In genomic region chr10:128657844-128658243, GRCm38 (mm10) we compare ENCODE assay signal across 28 mouse cellular contexts. TPM values are rescaled to one million over a fixed set of nuclear protein-coding genes. Genes with fewer than 3 reads are reported as not detected.
DNase-seq lines count a peak whose midpoint lies in the region; ATAC-seq and TF ChIP-seq lines count a peak whose summit lies in the region.
"Had no signal": no experiment of that assay in that cellular context is flagged by ENCODE, and none has a peak within 500 bp of the region (broad histone marks: within the 10 kb centered on the region; RNA-seq: fewer than 3 reads in every experiment).

No protein-coding gene starts in this region.

- DNase-seq in kidney, adult 2 months: peak; percentile 67
- DNase-seq in kidney, adult 9 months: peak; percentile 62
- DNase-seq in kidney, postnatal 36 days: peak; percentile 56 to 76
- no peak for DNase-seq in left cerebral cortex, adult 9 months (ENCODE audit: low spot score in 2 of 2)
- no peak for DNase-seq in adrenal gland, postnatal 36 days
- DNase-seq: adrenal gland, postnatal 14 days; cerebellum, adult 11-12 months; cerebellum, adult 8-10 months; cerebellum, postnatal 10 days; cerebellum, postnatal 36 days; embryo, embryonic 11 days; gastrocnemius, postnatal 25 days; heart, adult 18-20 months; heart, postnatal 10 days; heart, postnatal 36 days had no signal

- no peaks in the 10 kb centered on the region for H3K36me3 ChIP-seq in kidney, adult 2 months (ENCODE audit: control insufficient read depth, insufficient read depth, low read length)
- no peaks in the 10 kb centered on the region for H3K36me3 ChIP-seq in kidney, embryonic 15.5 days
- H3K36me3 ChIP-seq in C2C12 (ENCODE audit: control insufficient read depth, insufficient read depth): no peaks in the 10 kb centered on the region
- H3K36me3 ChIP-seq: embryonic facial prominence, embryonic 10.5 days; embryonic facial prominence, embryonic 13.5 days; forebrain, embryonic 12.5 days; forebrain, embryonic 15.5 days; heart, embryonic 12.5 days; heart, embryonic 15.5 days; hindbrain, embryonic 10.5 days; hindbrain, embryonic 13.5 days had no signal

- no peak overlapping the region for H3K4me3 ChIP-seq in kidney, adult 2 months (ENCODE audit: insufficient read depth, low read depth, low read length)
- H3K4me3 ChIP-seq in kidney, embryonic 15.5 days (replicated peaks): no peak overlapping the region
- H3K4me3 ChIP-seq in C2C12 (ENCODE audit: insufficient read depth, poor library complexity, severe bottlenecking): no peak overlapping the region
- H3K4me3 ChIP-seq: embryonic facial prominence, embryonic 10.5 days; embryonic facial prominence, embryonic 13.5 days; erythroblast, embryonic 14.5 days; forebrain, embryonic 12.5 days; forebrain, embryonic 15.5 days; heart, embryonic 12.5 days; heart, embryonic 15.5 days; hindbrain, embryonic 10.5 days; hindbrain, embryonic 13.5 days had no signal

- TF ChIP-seq POLR2A in kidney, adult 2 months (IDR thresholded peaks at IDR 0.05; ENCODE audit: low read depth, low read length): no peak

- H3K9me3 ChIP-seq in kidney, embryonic 15.5 days (replicated peaks): no peaks in the 10 kb centered on the region
- H3K9me3 ChIP-seq: embryonic facial prominence, embryonic 10.5 days; embryonic facial prominence, embryonic 13.5 days; forebrain, embryonic 12.5 days; forebrain, embryonic 15.5 days; heart, embryonic 12.5 days; heart, embryonic 15.5 days; hindbrain, embryonic 10.5 days; hindbrain, embryonic 13.5 days had no signal

- no peak for TF ChIP-seq CTCF in kidney, adult 2 months (conservative IDR thresholded peaks at IDR 0.05; ENCODE audit: insufficient read depth, insufficient read length, low read depth, low read length)
- no peak for TF ChIP-seq CTCF in C2C12 (IDR thresholded peaks at IDR 0.05; ENCODE audit: control insufficient read depth, insufficient read depth, insufficient read length)

- ATAC-seq in kidney, embryonic 15.5 days (replicated peaks; ENCODE audit: low FRiP score): no peak
- ATAC-seq: activated CD4-positive, CD25-positive, alpha-beta regulatory T cell, adult 4 months; forebrain, embryonic 15.5 days; hindbrain, embryonic 16.5 days had no signal

- no peak overlapping the region for H3ac ChIP-seq in C2C12 (ENCODE audit: control insufficient read depth, insufficient read length, low read depth)

- H3K79me3 ChIP-seq in C2C12 (ENCODE audit: low read depth): peaks cover 1% of the 10 kb centered on the region

- H3K79me2 ChIP-seq in C2C12 (ENCODE audit: control insufficient read depth, insufficient read depth): no peaks in the 10 kb centered on the region

- 35% methylated on average over 9 of the region's 9 CpGs for WGBS in kidney, adult 2 months
- 53% methylated on average over 9 of the region's 9 CpGs for WGBS in kidney, embryonic 15.5 days

- peaks cover 15% of the 10 kb centered on the region; the same call in 1 of the 2 replicates for H3K4me1 ChIP-seq in kidney, adult 2 months (ENCODE audit: control insufficient read depth, insufficient read depth, low read length)
- H3K4me1 ChIP-seq in kidney, embryonic 15.5 days: 0 out of 2 replicates have a peak, but pooled peaks cover 5% of the 10 kb centered on the region
- H3K4me1 ChIP-seq: embryonic facial prominence, embryonic 13.5 days; forebrain, embryonic 12.5 days; forebrain, embryonic 15.5 days; hindbrain, embryonic 13.5 days had no signal

- no peak overlapping the region for H3K9ac ChIP-seq in kidney, embryonic 15.5 days
- H3K9ac ChIP-seq: embryonic facial prominence, embryonic 13.5 days; forebrain, embryonic 12.5 days; forebrain, embryonic 15.5 days; heart, embryonic 12.5 days; heart, embryonic 15.5 days; hindbrain, embryonic 13.5 days had no signal

- no peaks in the 10 kb centered on the region for H3K27me3 ChIP-seq in kidney, adult 2 months (replicated peaks; ENCODE audit: control insufficient read depth, insufficient read depth, low read length)
- no peaks in the 10 kb centered on the region for H3K27me3 ChIP-seq in kidney, embryonic 15.5 days
- no peaks in the 10 kb centered on the region for H3K27me3 ChIP-seq in C2C12 (ENCODE audit: control insufficient read depth, insufficient read depth, insufficient read length)
- H3K27me3 ChIP-seq: embryonic facial prominence, embryonic 13.5 days; forebrain, embryonic 12.5 days; forebrain, embryonic 15.5 days; heart, embryonic 12.5 days; heart, embryonic 15.5 days; hindbrain, embryonic 13.5 days had no signal

- H3K4me2 ChIP-seq in kidney, embryonic 15.5 days: no peak overlapping the region
- H3K4me2 ChIP-seq: embryonic facial prominence, embryonic 13.5 days; forebrain, embryonic 12.5 days; forebrain, embryonic 15.5 days; heart, embryonic 12.5 days; heart, embryonic 15.5 days; hindbrain, embryonic 13.5 days had no signal

- H3K27ac ChIP-seq in kidney, adult 2 months (ENCODE audit: insufficient read depth, low read depth, low read length): no peak overlapping the region
- H3K27ac ChIP-seq in kidney, embryonic 15.5 days: no peak overlapping the region
- H3K27ac ChIP-seq: embryonic facial prominence, embryonic 10.5 days; embryonic facial prominence, embryonic 13.5 days; forebrain, embryonic 12.5 days; forebrain, embryonic 15.5 days; heart, embryonic 15.5 days; hindbrain, embryonic 10.5 days; hindbrain, embryonic 13.5 days had no signal

TF ChIP-seq in C2C12, 6 proteins besides CTCF, POLR2A, EP300 and RAD21:
- TF ChIP-seq MYOG (IDR thresholded peaks at IDR 0.05; ENCODE audit: control insufficient read depth, extremely low read depth, insufficient read length): no peak
- peak; percentile 35 for TF ChIP-seq MYOD1 (IDR thresholded peaks at IDR 0.05; ENCODE audit: control insufficient read depth, insufficient read length, low read depth)
TF ChIP-seq in C2C12: peak in this region for 1.

RNA-seq across cellular contexts. Expression of gene Ikzf4, which starts 12.1 kb away (rescaled TPM):
- 2.9 and 3.2 TPM in 2 replicates for polyA plus RNA-seq in kidney, adult 2 months (2012; rRNA removed)
- 1.9 and 2.2 TPM in 2 replicates for polyA plus RNA-seq in kidney, embryonic 15.5 days (2015; fragmentation: Nextera tagmentation; extraction: Ambion mirVana)
- polyA plus RNA-seq in C2C12 (2012; fragmentation: generic; extraction: Trizol): 0.05 TPM
- 1 to 10 TPM; 1.5 to 2.2 TPM for total RNA-seq in adrenal gland, postnatal 36 days (2021)

RNA-seq across cellular contexts. Expression of gene Suox, which starts 16.0 kb away (rescaled TPM):
- 76.3 and 84.1 TPM in 2 replicates for polyA plus RNA-seq in kidney, adult 2 months (2012; rRNA removed)
- 11.7 and 13.2 TPM in 2 replicates for polyA plus RNA-seq in kidney, embryonic 15.5 days (2015; fragmentation: Nextera tagmentation; extraction: Ambion mirVana)
- 9.6 TPM for polyA plus RNA-seq in C2C12 (2012; fragmentation: generic; extraction: Trizol)
- 10 to 100 TPM; 24.1 to 24.3 TPM for total RNA-seq in adrenal gland, postnatal 36 days (2021)

RNA-seq across cellular contexts. Expression of gene Rps26, which starts 31.3 kb away (rescaled TPM):
- 520 and 798 TPM in 2 replicates for polyA plus RNA-seq in kidney, adult 2 months (2012; rRNA removed)
- polyA plus RNA-seq in kidney, embryonic 15.5 days (2015; fragmentation: Nextera tagmentation; extraction: Ambion mirVana): 752 and 867 TPM in 2 replicates
- 2,179 TPM for polyA plus RNA-seq in C2C12 (2012; fragmentation: generic; extraction: Trizol)
- 100 to 1,000 TPM; 697 to 707 TPM for total RNA-seq in adrenal gland, postnatal 36 days (2021)

RNA-seq across cellular contexts. Expression of gene Rab5b, which starts 38.2 kb away (rescaled TPM):
- 101 and 111 TPM in 2 replicates for polyA plus RNA-seq in kidney, adult 2 months (2012; rRNA removed)
- 71.4 and 72.3 TPM in 2 replicates for polyA plus RNA-seq in kidney, embryonic 15.5 days (2015; fragmentation: Nextera tagmentation; extraction: Ambion mirVana)
- 27.0 TPM for polyA plus RNA-seq in C2C12 (2012; fragmentation: generic; extraction: Trizol)
- 100 to 1,000 TPM; 111 to 125 TPM for total RNA-seq in adrenal gland, postnatal 36 days (2021)

RNA-seq across cellular contexts. Expression of gene Pmel, which starts 46.2 kb away (rescaled TPM):
- polyA plus RNA-seq in kidney, adult 2 months (2012; rRNA removed): 0.61 and 1.0 TPM in 2 replicates
- 1.2 TPM in 2 replicates for polyA plus RNA-seq in kidney, embryonic 15.5 days (2015; fragmentation: Nextera tagmentation; extraction: Ambion mirVana)
- 0.16 TPM for polyA plus RNA-seq in C2C12 (2012; fragmentation: generic; extraction: Trizol)
- 1 to 10 TPM in 1 of 2 experiments, under 1 TPM in 1; 0.82 to 1.4 TPM for total RNA-seq in adrenal gland, postnatal 36 days (2021)
- polyA plus RNA-seq: erythroblast, embryonic 14.5 days had no signal

Comparison
In these comparisons a context has a peak if more than half of its experiments do, and no peak if none do; other contexts are left out.
1. DNase-seq: peak in kidney, adult 2 months (single experiment), kidney, adult 9 months (single experiment) and kidney, postnatal 36 days (2 of 2); none in left cerebral cortex, adult 9 months (0 of 2) and adrenal gland, postnatal 36 days (0 of 2).